Comparison of ENCODE assay signal across 18 mouse cellular contexts in genomic region chr3:54406567-54406966, GRCm38 (mm10). TPM values are rescaled to one million over a fixed set of nuclear protein-coding genes. Genes with fewer than 3 reads are reported as not detected.
"Had no signal": no experiment of that assay in that cellular context is flagged by ENCODE, and none has a peak within 500 bp of the region (broad histone marks: within the 10 kb centered on the region; RNA-seq: fewer than 3 reads in every experiment).

No protein-coding gene starts in this region.

- ATAC-seq: liver, postnatal 0 days; midbrain, embryonic 13.5 days; midbrain, embryonic 15.5 days had no signal

- DNase-seq: liver, embryonic 13.5 days; liver, postnatal 0 days; lung, postnatal 10 days; lung, postnatal 36 days; right cerebral cortex, postnatal 14 days; thymus, adult 2 months; thymus, postnatal 25 days; thymus, postnatal 4 days had no signal

- H3K4me1 ChIP-seq: liver, embryonic 13.5 days; liver, embryonic 15.5 days; megakaryocyte, embryonic 14.5 days; midbrain, embryonic 13.5 days; midbrain, embryonic 15.5 days; neural tube, embryonic 12.5 days; stomach, embryonic 15.5 days had no signal

- H3K27me3 ChIP-seq: liver, embryonic 13.5 days; liver, embryonic 15.5 days; megakaryocyte, embryonic 14.5 days; midbrain, embryonic 13.5 days; midbrain, embryonic 15.5 days; neural tube, embryonic 12.5 days; stomach, embryonic 15.5 days had no signal

- H3K4me3 ChIP-seq: liver, embryonic 13.5 days; liver, embryonic 15.5 days; megakaryocyte, embryonic 14.5 days; midbrain, embryonic 13.5 days; midbrain, embryonic 15.5 days; neural tube, embryonic 12.5 days; stomach, embryonic 15.5 days had no signal

- H3K36me3 ChIP-seq: liver, embryonic 13.5 days; liver, embryonic 15.5 days; midbrain, embryonic 13.5 days; midbrain, embryonic 15.5 days; neural tube, embryonic 12.5 days; stomach, embryonic 15.5 days had no signal

- H3K9ac ChIP-seq: liver, embryonic 13.5 days; liver, embryonic 15.5 days; liver, postnatal 0 days; midbrain, embryonic 13.5 days; midbrain, embryonic 15.5 days; neural tube, embryonic 12.5 days; stomach, embryonic 15.5 days had no signal

- H3K4me2 ChIP-seq: liver, embryonic 13.5 days; liver, embryonic 15.5 days; midbrain, embryonic 11.5 days; midbrain, embryonic 13.5 days; midbrain, embryonic 15.5 days; neural tube, embryonic 12.5 days; stomach, embryonic 15.5 days had no signal

- H3K27ac ChIP-seq: liver, embryonic 13.5 days; liver, embryonic 15.5 days; macrophage; midbrain, embryonic 13.5 days; midbrain, embryonic 15.5 days; neural tube, embryonic 12.5 days; stomach, embryonic 15.5 days; stomach, postnatal 0 days had no signal

- H3K9me3 ChIP-seq: liver, embryonic 13.5 days; liver, embryonic 15.5 days; megakaryocyte, embryonic 14.5 days; midbrain, embryonic 13.5 days; midbrain, embryonic 15.5 days; neural tube, embryonic 12.5 days; stomach, embryonic 15.5 days had no signal

RNA-seq across cellular contexts. Expression of gene Postn, which starts 45.7 kb away (rescaled TPM):
- total RNA-seq: monocyte, adult 5-6 weeks had no signal
